Mouse (Mus musculus): ENCODE data around the gene Mast2. TPM values are rescaled to one million over a fixed set of nuclear protein-coding genes. Genes with fewer than 3 reads are reported as not detected.

Gene Mast2
- total RNA-seq, 2 experiments from 2014 or later, result 102 to 104 TPM

GRCm38 (mm10) chr4:116300878-116301355, 163.1 kb downstream of the Mast2 start:
- intact Hi-C loops (cut with DNase I), result no loop called here
- DNase-seq (ENCODE audit: low spot score in 2 of 2), result peak in 1 of 2 experiments; percentile 48

GRCm38 (mm10) chr4:116293296-116293695, 170.7 kb downstream of the Mast2 start:
- DNase-seq (ENCODE audit: low spot score in 2 of 2), result no peak
- intact Hi-C loops (cut with DNase I), result no loop called here

GRCm38 (mm10) chr4:116291561-116291960, 172.4 kb downstream of the Mast2 start:
- intact Hi-C loops (cut with DNase I), result no loop called here
- peak in 1 of 2 experiments; percentile 89 for DNase-seq (ENCODE audit: low spot score in 2 of 2)

GRCm38 (mm10) chr4:116282211-116282610, 181.8 kb downstream of the Mast2 start:
- intact Hi-C loops (cut with DNase I), result loop anchor here (2.0 kb wide), 1 partner anchor 113 kb away; no protein-coding TSS in a partner anchor
- no peak for DNase-seq (ENCODE audit: low spot score in 2 of 2)

- DNase-seq (ENCODE audit: low spot score in 2 of 2), result no peak
- intact Hi-C loops (cut with DNase I), result no loop called here
These were observed 195.8 kb downstream of the Mast2 start for GRCm38 (mm10) chr4:116268220-116268619.

Other genes starting within 250 kb of the Mast2 start
- gene Pik3r3, start 242.6 kb downstream of the Mast2 start, total RNA-seq (2021), result 10 to 100 TPM; 37.7 to 44.0 TPM
- gene Ipp, start 43.4 kb upstream of the Mast2 start, total RNA-seq (2021), result 10 to 100 TPM; 18.9 to 20.1 TPM
- gene Tmem69, start 91.8 kb upstream of the Mast2 start, total RNA-seq (2021), result 10 to 100 TPM in 1 of 2 experiments, 1 to 10 TPM in 1; 9.8 to 10.6 TPM
- 10 to 100 TPM; 40.8 to 43.6 TPM for gene Gpbp1l1, start 93.5 kb upstream of the Mast2 start, total RNA-seq (2021)
- 1 to 10 TPM; 5.0 to 5.5 TPM for gene Ccdc17, start 132.5 kb upstream of the Mast2 start, total RNA-seq (2021)
- gene Nasp, start 163.8 kb upstream of the Mast2 start, total RNA-seq (2021), result 10 to 100 TPM; 32.3 to 36.8 TPM
- 100 to 1,000 TPM; 396 to 420 TPM for gene Akr1a1, start 187.5 kb upstream of the Mast2 start, total RNA-seq (2021)
- 100 to 1,000 TPM; 158 to 160 TPM for gene Prdx1, start 221.4 kb upstream of the Mast2 start, total RNA-seq (2021)
- gene Mmachc, start 244.2 kb upstream of the Mast2 start, total RNA-seq (2021), result 10 to 100 TPM; 16.2 to 17.1 TPM
- 1 to 10 TPM; 4.0 to 6.5 TPM for gene Ccdc163, start 244.3 kb upstream of the Mast2 start, total RNA-seq (2021)

All from left cerebral cortex, postnatal 25 days (tissue).